Mouse (Mus musculus): Measurements from ENCODE around the gene Whrn.

- TF ChIP-seq MAFK (IDR thresholded peaks at IDR 0.05; ENCODE audit: insufficient read depth, low read depth, low read length) (no peak), ZC3H11A (IDR thresholded peaks at IDR 0.05; ENCODE audit: borderline replicate concordance, low read depth, low read length) (no peak), CHD2 (IDR thresholded peaks at IDR 0.05; ENCODE audit: low read depth, low read length) (no peak), ZNF384 (IDR thresholded peaks at IDR 0.05; ENCODE audit: low read depth, low read length) (no peak), HCFC1 (IDR thresholded peaks at IDR 0.05; ENCODE audit: borderline replicate concordance, insufficient read depth, low read length) (no peak)
These were observed 97.7 kb downstream of the Whrn start for GRCm38 (mm10) chr4:63397981-63398537.

Measured in ES-E14 (cell line).